Mouse (Mus musculus) forebrain, embryonic 14.5 days (tissue): ENCODE results near the gene Ace2. TPM values are rescaled to one million over a fixed set of nuclear protein-coding genes. Genes with fewer than 3 reads are reported as not detected.

Source experiments
- ATAC-seq: fragments of 200-750 bp; cut with Nextera tagmentation; 2 replicates; pipeline ENCODE4 v1.8.0; 2017; ENCODE audit warnings: mild to moderate bottlenecking, moderate library complexity
- DNase-seq: peaks from one replicate; pipeline ENCODE4 v3.0.0-alpha.2; 2015; ENCODE audit warnings: low spot score
- H3K27ac ChIP-seq: fragments of 300-500 bp; sonication (generic); 2 replicates; pipeline ENCODE4 v1.5.1; 2014; ENCODE audit warnings: low read depth, mild to moderate bottlenecking, control low read depth, low read length, moderate library complexity
- H3K27me3 ChIP-seq: fragments of 300-500 bp; sonication (generic); replicated peaks from 2 replicates; pipeline ENCODE4 v1.6.1; 2014; ENCODE audit warnings: low read length, control low read depth, mixed read lengths; ENCODE audit not compliant: control insufficient read depth, insufficient read depth
- H3K36me3 ChIP-seq: fragments of 300-500 bp; sonication (generic); 2 replicates; pipeline ENCODE4 v1.6.1; 2014; ENCODE audit warnings: low read length, control low read depth; ENCODE audit not compliant: control insufficient read depth, insufficient read depth
- H3K4me1 ChIP-seq: fragments of 300-500 bp; sonication (generic); 2 replicates; pipeline ENCODE4 v1.6.1; 2014; ENCODE audit warnings: antibody characterized with exemption, low read length, control low read depth; ENCODE audit not compliant: control insufficient read depth, insufficient read depth
- H3K4me2 ChIP-seq: fragments of 300-500 bp; sonication (generic); 2 replicates; pipeline ENCODE4 v1.6.1; 2014; ENCODE audit warnings: mild to moderate bottlenecking, control low read depth, low read length
- H3K4me3 ChIP-seq: fragments of 300-500 bp; sonication (generic); 2 replicates; pipeline ENCODE4 v1.5.1; 2014; ENCODE audit warnings: low read depth, low read length, control low read depth
- H3K9ac ChIP-seq: fragments of 300-500 bp; sonication (generic); 2 replicates; pipeline ENCODE4 v1.6.1; 2014; ENCODE audit warnings: mild to moderate bottlenecking, low read length, control low read depth, moderate library complexity
- H3K9me3 ChIP-seq: fragments of 300-500 bp; sonication (generic); replicated peaks from 2 replicates; pipeline ENCODE4 v1.6.1; 2016; ENCODE audit warnings: low read length, control low read depth, mixed read lengths; ENCODE audit not compliant: control insufficient read depth
- WGBS: fragments of 180-500 bp; shearing (Covaris S2); extraction: QIAGEN DNeasy Blood & Tissue Kit; methylation state at CpG from one replicate; pipeline ENCODE4 v1.1.7; 2014; 5-methylcytosine and 5-hydroxymethylcytosine counted together
- polyA plus RNA-seq: library from polyadenylated mRNA; unstranded; fragments of >200 nt; fragmentation: Nextera tagmentation; extraction: Ambion mirVana; gene quantifications from 2 replicates; pipeline ENCODE4 v1.2.1, GENCODE M21; 2014

The Ace2 gene
- polyA plus RNA-seq, 1 experiment from 2014 or later, result not detected

DNA sequence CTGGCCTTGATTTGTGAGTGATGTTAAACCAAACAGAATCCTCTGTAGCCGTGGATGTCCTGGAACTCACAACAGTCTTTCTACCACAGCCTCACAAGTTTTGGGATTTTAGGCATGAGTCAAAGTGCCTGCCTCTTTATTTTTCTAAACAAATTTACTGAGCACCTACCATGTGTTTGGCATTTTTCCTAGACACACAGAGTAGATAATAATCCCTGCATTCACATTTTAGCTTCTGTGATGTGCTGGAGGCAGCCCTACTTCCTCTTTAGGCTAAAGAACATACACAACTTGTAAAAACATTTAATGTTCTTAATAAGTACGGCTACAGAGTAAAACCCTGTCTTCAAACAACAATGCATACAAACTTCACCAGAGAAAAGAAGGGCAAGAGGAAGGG lies 31.9 kb downstream of the Ace2 start:
- H3K4me1 ChIP-seq, result no peaks in the 10 kb centered on the region
- 81% methylated on average over 2 of the region's 2 CpGs for WGBS
- no peak overlapping the region for H3K9ac ChIP-seq
- H3K27me3 ChIP-seq, result 0 out of 2 replicates have a peak, but pooled peaks cover 2% of the 10 kb centered on the region
- no peak overlapping the region for H3K4me3 ChIP-seq
- DNase-seq (no peak), ATAC-seq (no peak)
- H3K9me3 ChIP-seq, result no peaks in the 10 kb centered on the region
- no peak overlapping the region for H3K27ac ChIP-seq
- H3K4me2 ChIP-seq, result no peak overlapping the region
- H3K36me3 ChIP-seq, result no peaks in the 10 kb centered on the region

DNA sequence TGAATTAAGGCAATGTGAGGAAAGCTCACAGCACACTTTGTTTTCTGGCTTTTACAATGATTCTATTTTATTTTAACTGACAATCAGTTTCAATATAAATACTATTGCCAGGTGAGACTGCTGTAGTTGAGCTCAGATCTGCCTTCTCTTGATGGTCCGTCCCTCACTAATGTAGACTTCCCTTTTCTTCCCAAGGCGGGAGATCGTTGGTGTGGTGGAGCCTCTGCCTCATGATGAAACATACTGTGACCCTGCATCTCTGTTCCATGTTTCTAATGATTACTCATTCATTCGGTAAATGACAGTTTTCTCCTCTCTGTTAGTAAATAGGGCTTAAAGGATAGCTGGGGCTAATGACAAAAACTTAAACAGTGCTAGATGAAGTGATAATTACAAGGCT lies 34.7 kb downstream of the Ace2 start:
- H3K27ac ChIP-seq, result no peak overlapping the region
- no peaks in the 10 kb centered on the region for H3K36me3 ChIP-seq
- H3K9me3 ChIP-seq, result no peaks in the 10 kb centered on the region
- H3K27me3 ChIP-seq, result 0 out of 2 replicates have a peak, but pooled peaks cover 2% of the 10 kb centered on the region
- no peaks in the 10 kb centered on the region for H3K4me1 ChIP-seq
- H3K4me3 ChIP-seq, result no peak overlapping the region
- DNase-seq (no peak), ATAC-seq (no peak)
- no peak overlapping the region for H3K4me2 ChIP-seq
- 94% methylated on average over 4 of the region's 4 CpGs for WGBS
- no peak overlapping the region for H3K9ac ChIP-seq

DNA sequence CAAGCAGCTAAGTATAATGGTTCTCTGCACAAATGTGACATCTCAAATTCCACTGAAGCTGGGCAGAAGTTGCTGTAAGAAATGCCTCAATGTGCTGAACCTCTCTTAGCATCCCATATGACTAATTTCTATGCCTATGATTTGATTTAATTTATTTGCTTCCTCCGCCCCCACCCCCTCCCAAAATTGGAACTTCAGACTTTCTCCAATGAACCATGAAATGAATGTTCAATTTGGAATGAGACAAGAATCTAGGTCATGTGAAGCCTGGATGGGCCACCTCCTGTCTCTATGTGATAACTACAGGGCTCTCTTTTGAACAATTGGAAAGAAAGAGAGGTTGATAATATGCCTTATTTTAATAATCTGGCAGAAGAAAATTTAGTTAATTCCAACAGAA lies 36.2 kb downstream of the Ace2 start:
- no peaks in the 10 kb centered on the region for H3K9me3 ChIP-seq
- H3K27ac ChIP-seq, result no peak overlapping the region
- H3K4me1 ChIP-seq, result no peaks in the 10 kb centered on the region
- DNase-seq, result no peak
- H3K9ac ChIP-seq, result no peak overlapping the region
- H3K4me2 ChIP-seq, result no peak overlapping the region
- H3K27me3 ChIP-seq, result 0 out of 2 replicates have a peak, but pooled peaks cover 2% of the 10 kb centered on the region
- no peak overlapping the region for H3K4me3 ChIP-seq
- WGBS, result 90% methylated on average over 1 of the region's 1 CpGs
- ATAC-seq, result no peak
- no peaks in the 10 kb centered on the region for H3K36me3 ChIP-seq

DNA sequence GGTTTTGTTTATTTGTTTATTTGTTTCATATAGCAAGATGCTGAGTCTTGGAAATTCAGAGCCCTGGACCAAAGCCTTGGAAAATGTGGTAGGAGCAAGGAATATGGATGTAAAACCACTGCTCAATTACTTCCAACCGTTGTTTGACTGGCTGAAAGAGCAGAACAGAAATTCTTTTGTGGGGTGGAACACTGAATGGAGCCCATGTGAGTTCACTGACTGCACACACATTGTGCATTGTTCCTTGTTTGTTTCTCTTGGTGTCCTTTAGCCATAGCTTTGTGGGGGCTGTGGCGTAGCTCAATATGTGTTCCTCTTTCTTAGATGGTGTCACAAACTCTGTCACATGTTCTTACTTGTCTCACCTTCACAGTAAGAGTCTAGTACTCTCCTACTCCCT lies 36.6 kb downstream of the Ace2 start:
- H3K4me1 ChIP-seq, result no peaks in the 10 kb centered on the region
- WGBS, result 60% methylated on average over 2 of the region's 2 CpGs
- no peak overlapping the region for H3K9ac ChIP-seq
- no peaks in the 10 kb centered on the region for H3K36me3 ChIP-seq
- H3K4me3 ChIP-seq, result no peak overlapping the region
- no peak overlapping the region for H3K27ac ChIP-seq
- no peak for DNase-seq
- no peaks in the 10 kb centered on the region for H3K9me3 ChIP-seq
- H3K27me3 ChIP-seq, result 0 out of 2 replicates have a peak, but pooled peaks cover 2% of the 10 kb centered on the region
- ATAC-seq, result no peak
- no peak overlapping the region for H3K4me2 ChIP-seq

DNA sequence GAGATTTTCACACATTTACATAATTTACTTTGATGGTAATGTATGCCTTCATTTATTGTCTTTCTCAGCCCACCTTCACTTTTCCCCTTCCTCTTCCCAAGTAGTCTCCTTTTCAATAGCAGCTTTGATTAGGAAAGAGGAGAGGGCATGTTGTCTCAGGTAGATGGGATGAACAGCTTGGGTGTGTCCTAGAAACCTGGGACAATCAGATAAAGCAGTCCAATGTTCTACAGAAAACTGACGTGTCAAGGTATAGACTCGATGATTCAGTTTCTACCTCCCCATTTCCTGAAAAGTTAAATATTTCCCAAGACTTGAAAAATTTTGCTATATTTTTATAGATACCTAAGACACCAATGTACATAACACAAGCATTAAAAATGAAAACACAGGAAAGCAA lies 39.7 kb downstream of the Ace2 start:
- Histone ChIP-seq H3K4me2 (no peak overlapping the region), H3K9ac (no peak overlapping the region), H3K9me3 (no peaks in the 10 kb centered on the region), H3K4me1 (no peaks in the 10 kb centered on the region), H3K36me3 (no peaks in the 10 kb centered on the region), H3K27me3 (0 out of 2 replicates have a peak, but pooled peaks cover 2% of the 10 kb centered on the region), H3K4me3 (no peak overlapping the region), H3K27ac (no peak overlapping the region)
- 87% methylated on average over 2 of the region's 2 CpGs for WGBS
- DNase-seq (no peak), ATAC-seq (no peak)

DNA sequence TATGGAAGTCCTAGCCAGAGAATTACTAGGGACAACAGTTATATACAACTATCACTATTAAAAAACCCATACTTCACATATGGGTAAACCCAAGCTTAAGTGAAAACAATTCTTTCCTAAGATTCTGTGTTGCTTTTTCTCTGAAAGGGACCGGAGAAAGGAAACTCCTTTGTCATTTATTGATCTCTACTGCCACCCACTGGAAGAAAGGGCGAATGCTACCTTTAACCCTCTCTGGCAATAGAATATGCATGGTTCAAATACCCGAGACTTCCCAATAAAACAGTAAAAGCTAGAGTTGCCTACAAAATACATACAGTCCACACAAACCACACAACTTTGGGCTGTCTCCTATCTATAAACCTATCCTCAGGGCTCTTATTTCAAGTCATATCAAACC lies 40.6 kb downstream of the Ace2 start:
- WGBS, result 24% methylated on average over 3 of the region's 3 CpGs
- ATAC-seq, result peak; percentile 71
- DNase-seq, result peak; percentile 77
- Histone ChIP-seq H3K4me2 (no peak overlapping the region), H3K27ac (no peak overlapping the region), H3K36me3 (no peaks in the 10 kb centered on the region), H3K27me3 (0 out of 2 replicates have a peak, but pooled peaks cover 2% of the 10 kb centered on the region), H3K4me1 (no peaks in the 10 kb centered on the region), H3K4me3 (no peak overlapping the region), H3K9me3 (no peaks in the 10 kb centered on the region), H3K9ac (no peak overlapping the region)

DNA sequence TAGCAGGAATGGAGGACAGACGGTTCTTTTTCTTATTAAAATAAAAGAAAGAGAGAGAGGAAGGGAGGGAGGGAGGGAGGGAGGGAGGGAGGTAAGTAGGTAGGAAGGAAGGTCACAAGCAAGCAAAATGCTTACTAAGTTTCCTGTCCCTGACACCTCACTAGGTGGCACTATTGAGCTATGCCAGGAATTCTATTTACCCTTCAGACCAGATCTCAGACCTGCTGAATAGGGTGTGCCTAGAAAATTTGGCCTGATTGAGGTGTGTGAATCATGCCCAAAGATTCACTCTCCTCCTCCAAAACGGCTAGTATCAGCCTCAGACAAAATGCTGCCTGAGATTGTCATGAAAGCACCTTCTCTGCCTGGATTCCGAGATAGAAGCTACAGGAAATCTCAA lies 44.7 kb downstream of the Ace2 start:
- 37% methylated on average over 3 of the region's 3 CpGs for WGBS
- Histone ChIP-seq H3K9me3 (no peaks in the 10 kb centered on the region), H3K4me1 (no peaks in the 10 kb centered on the region), H3K4me3 (no peak overlapping the region), H3K27me3 (no peaks in the 10 kb centered on the region), H3K4me2 (no peak overlapping the region), H3K27ac (no peak overlapping the region), H3K36me3 (no peaks in the 10 kb centered on the region), H3K9ac (no peak overlapping the region)
- DNase-seq, result peak; percentile 77
- peak; percentile 37; the same call in 1 of the 2 replicates for ATAC-seq

DNA sequence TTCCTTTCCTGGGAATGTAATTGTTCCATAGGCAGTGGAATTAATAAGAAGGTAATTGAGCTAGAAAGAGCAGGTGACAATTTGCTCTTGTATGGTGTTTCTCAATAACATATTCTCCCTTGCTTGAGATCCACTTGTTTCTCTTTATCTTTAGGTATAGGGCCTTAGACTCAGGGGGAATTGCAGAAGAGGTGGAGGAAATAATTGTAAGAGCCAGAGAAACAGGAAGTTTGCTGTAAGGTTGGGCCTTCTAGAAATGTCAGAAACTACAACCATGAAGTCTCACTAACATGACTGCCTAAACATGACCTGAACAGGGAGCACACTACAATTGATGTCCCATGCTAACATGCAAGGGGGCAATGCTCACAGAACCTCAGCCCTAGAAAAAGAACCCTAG lies 50.7 kb downstream of the Ace2 start:
- no peaks in the 10 kb centered on the region for H3K9me3 ChIP-seq
- no peak overlapping the region for H3K4me2 ChIP-seq
- H3K27me3 ChIP-seq, result no peaks in the 10 kb centered on the region
- H3K27ac ChIP-seq, result no peak overlapping the region
- H3K9ac ChIP-seq, result no peak overlapping the region
- H3K4me3 ChIP-seq, result no peak overlapping the region
- no peak for DNase-seq
- no peaks in the 10 kb centered on the region for H3K4me1 ChIP-seq
- H3K36me3 ChIP-seq, result no peaks in the 10 kb centered on the region
- ATAC-seq, result no peak

DNA sequence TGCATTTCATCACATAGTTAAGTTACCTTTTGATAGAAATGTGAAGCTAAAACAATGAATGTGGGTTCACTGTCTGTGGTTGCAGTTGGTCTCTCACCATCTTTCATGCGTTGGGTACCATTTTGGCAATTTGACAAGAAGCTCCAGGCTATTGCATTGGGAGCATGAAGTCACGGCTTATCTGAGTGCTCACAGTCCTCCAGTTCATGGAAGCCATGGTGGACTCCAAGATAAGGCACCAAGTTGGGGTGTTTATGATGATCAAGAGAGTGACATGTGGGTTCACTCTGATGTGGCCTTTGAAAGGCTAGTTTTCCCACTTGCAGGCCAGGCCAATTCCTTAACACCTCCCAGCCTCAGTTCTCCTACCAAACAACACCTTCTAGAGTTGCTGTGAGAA lies 58.5 kb downstream of the Ace2 start:
- H3K4me1 ChIP-seq, result no peaks in the 10 kb centered on the region
- no peak overlapping the region for H3K4me2 ChIP-seq
- no peaks in the 10 kb centered on the region for H3K27me3 ChIP-seq
- H3K36me3 ChIP-seq, result no peaks in the 10 kb centered on the region
- H3K9ac ChIP-seq, result no peak overlapping the region
- no peak overlapping the region for H3K27ac ChIP-seq
- DNase-seq (no peak), ATAC-seq (no peak)
- no peak overlapping the region for H3K4me3 ChIP-seq
- no peaks in the 10 kb centered on the region for H3K9me3 ChIP-seq
- 83% methylated on average over 2 of the region's 2 CpGs for WGBS
